Mouse (Mus musculus): ENCODE data around the gene Zbtb2. TPM values are rescaled to one million over a fixed set of nuclear protein-coding genes. Genes with fewer than 3 reads are reported as not detected.

Gene Zbtb2
- polyA plus RNA-seq, 1 experiment from 2014 or later, result 5.1 TPM

GRCm38 (mm10) chr10:4389461-4390112, 1.7 kb upstream of the Zbtb2 start:
- no peaks in the 10 kb centered on the region for H3K9me3 ChIP-seq (ENCODE audit: control insufficient read depth)
- peak overlapping the region; percentile 98; the same call in 1 of the 2 replicates for H3K4me3 ChIP-seq (ENCODE audit: low read depth, low read length)
- peaks cover 9% of the 10 kb centered on the region; the same call in 1 of the 2 replicates for H3K36me3 ChIP-seq (ENCODE audit: control insufficient read depth, insufficient read depth)
- H3K9ac ChIP-seq (ENCODE audit: low read depth, low read length), result no peak overlapping the region
- peaks cover 10% of the 10 kb centered on the region for H3K4me1 ChIP-seq (replicated peaks; ENCODE audit: control insufficient read depth, insufficient read depth, low read length)
- TF ChIP-seq CTCF (IDR thresholded peaks at IDR 0.05; ENCODE audit: low read depth), result no peak
- peak overlapping the region; percentile 81 for H3K4me2 ChIP-seq (replicated peaks; ENCODE audit: low read depth)
- H3K27ac ChIP-seq (ENCODE audit: low read depth, low read length), result no peak overlapping the region
- no peak for ATAC-seq
- WGBS, result 49% methylated on average over 5 of the region's 5 CpGs
- no peaks in the 10 kb centered on the region for H3K27me3 ChIP-seq (replicated peaks; ENCODE audit: control insufficient read depth, insufficient read depth, low read length)

- no peak for ATAC-seq
- peaks cover 10% of the 10 kb centered on the region for H3K4me1 ChIP-seq (replicated peaks; ENCODE audit: control insufficient read depth, insufficient read depth, low read length)
- peak overlapping the region; percentile 81 for H3K4me2 ChIP-seq (replicated peaks; ENCODE audit: low read depth)
- WGBS, result 9% methylated on average over 10 of the region's 10 CpGs
- H3K9ac ChIP-seq (ENCODE audit: low read depth, low read length), result peak overlapping the region; percentile 99; the same call in 1 of the 2 replicates
- H3K36me3 ChIP-seq (ENCODE audit: control insufficient read depth, insufficient read depth), result 0 out of 2 replicates have a peak, but pooled peaks cover 3% of the 10 kb centered on the region
- no peak for TF ChIP-seq CTCF (IDR thresholded peaks at IDR 0.05; ENCODE audit: low read depth)
- peak overlapping the region; percentile 100 for H3K27ac ChIP-seq (ENCODE audit: low read depth, low read length)
- H3K4me3 ChIP-seq (ENCODE audit: low read depth, low read length), result peak overlapping the region; percentile 98
- H3K27me3 ChIP-seq (replicated peaks; ENCODE audit: control insufficient read depth, insufficient read depth, low read length), result no peaks in the 10 kb centered on the region
- no peaks in the 10 kb centered on the region for H3K9me3 ChIP-seq (ENCODE audit: control insufficient read depth)
Observed at GRCm38 (mm10) chr10:4389036-4389435, 1.1 kb upstream of the Zbtb2 start.

GRCm38 (mm10) chr10:4388384-4388745, 457 bp upstream of the Zbtb2 start:
- no peaks in the 10 kb centered on the region for H3K9me3 ChIP-seq (ENCODE audit: control insufficient read depth)
- H3K27me3 ChIP-seq (replicated peaks; ENCODE audit: control insufficient read depth, insufficient read depth, low read length), result no peaks in the 10 kb centered on the region
- H3K36me3 ChIP-seq (ENCODE audit: control insufficient read depth, insufficient read depth), result no peaks in the 10 kb centered on the region
- TF ChIP-seq CTCF (IDR thresholded peaks at IDR 0.05; ENCODE audit: low read depth), result no peak
- H3K4me1 ChIP-seq (replicated peaks; ENCODE audit: control insufficient read depth, insufficient read depth, low read length), result peaks cover 10% of the 10 kb centered on the region
- H3K4me3 ChIP-seq (ENCODE audit: low read depth, low read length), result peak overlapping the region; percentile 98
- H3K4me2 ChIP-seq (replicated peaks; ENCODE audit: low read depth), result peak overlapping the region; percentile 81
- peak overlapping the region; percentile 99 for H3K9ac ChIP-seq (ENCODE audit: low read depth, low read length)
- ATAC-seq, result no peak
- under 1% methylated on average over 19 of the region's 19 CpGs for WGBS
- peak overlapping the region; percentile 100 for H3K27ac ChIP-seq (ENCODE audit: low read depth, low read length)

DNA sequence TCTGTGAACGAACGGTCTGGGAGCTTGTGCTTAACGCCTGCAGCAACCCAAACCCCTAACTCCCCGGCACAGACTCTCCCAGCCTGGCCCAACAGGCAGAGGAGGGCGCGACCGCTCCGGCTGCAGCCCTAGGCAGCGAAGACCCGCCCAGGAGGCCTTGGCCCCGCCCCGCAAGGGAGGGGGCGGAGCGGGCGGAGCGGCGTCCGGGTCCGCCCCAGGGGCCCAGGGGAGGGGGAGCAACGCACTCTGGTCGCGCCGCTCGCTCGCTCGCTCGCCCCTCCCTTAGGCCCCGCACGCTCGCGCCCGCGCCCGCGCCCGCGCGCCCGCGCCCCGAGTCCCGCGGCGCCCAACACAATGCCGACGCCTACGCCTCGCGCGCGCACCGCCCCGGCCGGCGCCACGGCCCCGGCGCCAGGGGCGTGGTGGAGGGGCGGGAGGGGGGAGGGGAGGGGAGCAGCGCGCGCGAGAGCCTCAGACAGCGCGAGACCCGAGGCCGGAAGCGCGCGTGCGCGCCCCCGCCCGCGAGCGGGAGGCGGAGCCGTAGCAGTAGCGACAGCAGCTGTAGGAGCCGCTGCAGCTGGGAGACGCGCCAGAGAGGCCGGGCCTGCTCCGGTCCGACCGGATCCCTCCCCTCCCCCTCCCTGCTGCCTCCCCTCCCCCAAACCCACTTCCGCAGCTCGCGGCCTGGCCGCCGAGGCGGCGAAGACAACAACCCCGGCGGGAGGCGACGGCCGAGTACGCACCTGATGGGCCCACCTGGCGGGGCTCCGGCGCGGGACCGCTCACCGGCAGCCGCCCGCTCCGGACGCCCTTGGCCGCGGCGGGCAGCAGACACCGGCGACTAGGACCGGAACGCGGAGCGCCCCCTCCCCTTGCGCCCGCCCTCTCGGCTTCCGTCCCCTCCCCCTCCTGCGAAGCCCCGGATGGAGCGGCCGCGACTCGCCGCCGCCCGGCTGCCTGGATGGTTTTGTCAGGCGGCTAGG, 1.0 kb downstream of the Zbtb2 start:
- Histone ChIP-seq H3K4me1 (replicated peaks; ENCODE audit: control insufficient read depth, insufficient read depth, low read length) (peaks cover 9% of the 10 kb centered on the region), H3K36me3 (ENCODE audit: control insufficient read depth, insufficient read depth) (no peaks in the 10 kb centered on the region), H3K27ac (ENCODE audit: low read depth, low read length) (peak overlapping the region; percentile 100), H3K4me3 (ENCODE audit: low read depth, low read length) (peak overlapping the region; percentile 98), H3K4me2 (replicated peaks; ENCODE audit: low read depth) (peak overlapping the region; percentile 81), H3K27me3 (replicated peaks; ENCODE audit: control insufficient read depth, insufficient read depth, low read length) (no peaks in the 10 kb centered on the region), H3K9ac (ENCODE audit: low read depth, low read length) (peak overlapping the region; percentile 99), H3K9me3 (ENCODE audit: control insufficient read depth) (no peaks in the 10 kb centered on the region)
- ATAC-seq, result peak; percentile 95
- TF ChIP-seq CTCF (IDR thresholded peaks at IDR 0.05; ENCODE audit: low read depth), result peak; percentile 29; the same call in 1 of the 2 replicates
- WGBS, result under 1% methylated on average over 97 of the region's 133 CpGs

- no peak for ATAC-seq
- H3K36me3 ChIP-seq (ENCODE audit: control insufficient read depth, insufficient read depth), result no peaks in the 10 kb centered on the region
- H3K27me3 ChIP-seq (replicated peaks; ENCODE audit: control insufficient read depth, insufficient read depth, low read length), result no peaks in the 10 kb centered on the region
- no peak for TF ChIP-seq CTCF (IDR thresholded peaks at IDR 0.05; ENCODE audit: low read depth)
- 91% methylated on average over 7 of the region's 7 CpGs for WGBS
- H3K4me3 ChIP-seq (ENCODE audit: low read depth, low read length), result no peak overlapping the region
- no peaks in the 10 kb centered on the region; the same call in 1 of the 2 replicates for H3K4me1 ChIP-seq (replicated peaks; ENCODE audit: control insufficient read depth, insufficient read depth, low read length)
- no peaks in the 10 kb centered on the region for H3K9me3 ChIP-seq (ENCODE audit: control insufficient read depth)
- no peak overlapping the region for H3K27ac ChIP-seq (ENCODE audit: low read depth, low read length)
- H3K4me2 ChIP-seq (replicated peaks; ENCODE audit: low read depth), result no peak overlapping the region
- H3K9ac ChIP-seq (ENCODE audit: low read depth, low read length), result no peak overlapping the region
Observed at GRCm38 (mm10) chr10:4384244-4384643, 3.7 kb downstream of the Zbtb2 start.

DNA sequence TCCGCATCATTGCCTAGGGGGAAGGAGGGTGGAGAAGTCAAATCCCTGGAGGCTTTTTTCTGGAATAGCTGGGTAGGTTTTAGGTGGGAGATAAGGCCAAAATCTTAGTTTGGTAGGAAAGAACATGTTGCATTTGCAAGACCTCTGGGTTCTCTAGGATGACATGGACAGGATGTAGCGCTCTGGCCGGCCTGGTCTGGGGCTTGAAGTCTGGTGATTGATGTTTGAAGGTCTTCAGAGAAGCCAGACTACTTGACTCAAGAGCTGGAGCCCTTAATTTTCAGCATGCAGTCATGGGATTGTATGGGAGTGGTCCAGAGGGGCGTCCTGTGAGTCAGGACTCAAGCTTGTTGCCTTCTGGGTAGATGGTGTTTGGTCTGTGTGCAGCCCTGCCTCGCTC, 7.2 kb downstream of the Zbtb2 start:
- TF ChIP-seq CTCF (IDR thresholded peaks at IDR 0.05; ENCODE audit: low read depth), result no peak
- no peak overlapping the region for H3K9ac ChIP-seq (ENCODE audit: low read depth, low read length)
- no peak overlapping the region for H3K27ac ChIP-seq (ENCODE audit: low read depth, low read length)
- H3K4me3 ChIP-seq (ENCODE audit: low read depth, low read length), result no peak overlapping the region
- no peak for ATAC-seq
- WGBS, result 80% methylated on average over 5 of the region's 5 CpGs
- no peaks in the 10 kb centered on the region for H3K4me1 ChIP-seq (replicated peaks; ENCODE audit: control insufficient read depth, insufficient read depth, low read length)
- H3K9me3 ChIP-seq (ENCODE audit: control insufficient read depth), result no peaks in the 10 kb centered on the region
- no peaks in the 10 kb centered on the region for H3K27me3 ChIP-seq (replicated peaks; ENCODE audit: control insufficient read depth, insufficient read depth, low read length)
- H3K36me3 ChIP-seq (ENCODE audit: control insufficient read depth, insufficient read depth), result no peaks in the 10 kb centered on the region
- H3K4me2 ChIP-seq (replicated peaks; ENCODE audit: low read depth), result no peak overlapping the region
